Mouse (Mus musculus): ENCODE results near the gene Blvra.
A peak's percentile ranks its signal among the peaks of the same experiment; 100 is the strongest.

DNA sequence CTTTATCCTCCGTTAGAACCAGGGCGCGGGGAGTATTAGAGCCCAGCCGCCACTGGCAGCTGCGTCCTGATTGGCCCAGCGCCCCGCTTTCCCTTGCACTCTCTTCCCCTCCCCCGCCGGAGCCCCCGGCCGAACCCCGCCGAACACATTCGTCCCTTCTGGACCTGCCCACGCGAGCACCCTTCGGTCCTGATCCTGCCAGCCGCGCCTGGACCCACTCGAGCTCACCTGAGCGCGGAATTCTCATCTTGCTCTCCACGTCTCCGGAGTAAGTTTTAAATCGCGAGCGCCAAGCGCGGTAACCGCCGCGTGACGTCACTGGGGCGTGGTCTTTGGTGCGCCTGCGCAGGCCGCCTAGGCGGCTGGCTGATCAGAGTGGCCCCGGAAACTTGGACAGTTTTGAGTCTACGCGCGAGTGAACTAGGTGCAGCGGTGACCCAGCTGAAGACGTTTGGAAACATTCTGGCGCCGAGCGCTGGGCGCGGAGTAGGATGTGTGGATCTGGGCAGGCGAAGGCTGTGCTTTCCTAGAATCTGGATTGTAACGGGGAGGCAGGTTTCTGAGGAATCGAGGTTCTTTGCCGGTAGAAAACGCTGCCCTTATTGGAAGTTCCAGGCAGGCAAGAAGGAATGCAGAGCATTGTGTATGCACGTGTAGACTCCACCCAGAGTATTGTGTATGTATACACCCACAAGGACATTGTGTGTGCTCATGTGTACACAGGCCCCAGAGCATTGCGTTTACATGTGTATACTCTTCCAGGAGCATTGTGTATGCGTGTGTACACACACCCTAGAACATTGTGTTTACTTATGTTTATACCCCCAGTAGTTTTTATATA is 63.4 kb downstream of the Blvra start, which contains the start of gene Ncaph:
- TF ChIP-seq CTCF (IDR thresholded peaks at IDR 0.05; ENCODE audit: extremely low read depth, insufficient read depth, insufficient read length, insufficient replicate concordance) (no peak), POLR2A (IDR thresholded peaks at IDR 0.05; ENCODE audit: low read depth, low read length) (peak; percentile 93)
